Mouse (Mus musculus): ENCODE measurements around the gene Zfp985.
"Not testable (repeated sequence)": the region's sequence is repeated elsewhere in the genome, so short reads cannot be mapped to it uniquely, and the experiment has no call there.

Zfp985 gene

DNA sequence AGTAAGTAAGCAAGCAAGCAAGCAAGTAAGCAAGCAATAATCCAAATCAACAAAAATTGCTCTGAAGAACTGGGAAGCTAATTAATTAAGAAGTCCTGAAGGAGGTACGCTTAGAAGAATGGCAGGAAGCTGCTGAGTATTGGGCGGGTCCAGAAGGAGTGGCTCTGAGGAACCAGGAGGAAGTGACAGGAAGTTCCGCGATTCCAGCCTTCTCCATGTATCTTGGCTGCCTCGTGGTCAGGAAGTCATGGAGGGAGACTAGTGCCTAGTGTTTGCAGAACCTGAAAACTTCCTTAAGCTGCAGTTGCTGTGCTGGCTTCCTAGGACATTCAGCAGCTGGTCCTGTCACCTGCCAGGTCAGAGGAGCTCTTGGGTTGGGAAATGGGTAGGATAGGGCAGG is at the start of gene Zfp985:
Gene Zfp985, plus strand, starts transcription at position 207 of the 400 bp plus-strand sequence.
- not testable (repeated sequence) for DNase-seq (ENCODE audit: low spot score)

- DNase-seq (ENCODE audit: low spot score): no peak
Measured at GRCm38 (mm10) chr4:147509174-147509573, 43.9 kb upstream of the Zfp985 start.

GRCm38 (mm10) chr4:147518981-147519380 is 34.1 kb upstream of the Zfp985 start:
- DNase-seq (ENCODE audit: low spot score): no peak

DNA sequence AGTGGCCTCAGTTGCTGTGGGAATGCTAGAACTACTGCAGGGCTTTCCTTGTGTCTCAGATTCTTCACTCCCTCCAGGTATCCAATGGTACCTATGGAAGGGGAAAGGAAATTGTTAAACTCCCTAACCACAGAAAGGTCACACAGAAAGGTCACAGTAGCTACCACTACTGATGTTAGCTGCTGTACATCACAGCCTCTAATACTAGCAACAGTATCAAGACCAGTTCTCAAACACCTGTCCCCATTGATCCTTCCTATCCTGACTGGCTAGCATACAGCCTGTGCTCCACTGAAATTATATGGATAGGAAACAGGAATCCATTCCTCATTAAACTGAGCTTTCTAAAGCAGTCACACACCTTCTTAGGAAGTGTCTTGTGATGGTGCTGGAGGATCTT is 33.0 kb upstream of the Zfp985 start:
- no peak for DNase-seq (ENCODE audit: low spot score)

GRCm38 (mm10) chr4:147525125-147525524 is 28.0 kb upstream of the Zfp985 start:
- no peak for DNase-seq (ENCODE audit: low spot score)

GRCm38 (mm10) chr4:147530366-147530765 is 22.7 kb upstream of the Zfp985 start:
- DNase-seq (ENCODE audit: low spot score): no peak

GRCm38 (mm10) chr4:147535916-147536315 is 17.2 kb upstream of the Zfp985 start:
- DNase-seq (ENCODE audit: low spot score): not testable (repeated sequence)

DNA sequence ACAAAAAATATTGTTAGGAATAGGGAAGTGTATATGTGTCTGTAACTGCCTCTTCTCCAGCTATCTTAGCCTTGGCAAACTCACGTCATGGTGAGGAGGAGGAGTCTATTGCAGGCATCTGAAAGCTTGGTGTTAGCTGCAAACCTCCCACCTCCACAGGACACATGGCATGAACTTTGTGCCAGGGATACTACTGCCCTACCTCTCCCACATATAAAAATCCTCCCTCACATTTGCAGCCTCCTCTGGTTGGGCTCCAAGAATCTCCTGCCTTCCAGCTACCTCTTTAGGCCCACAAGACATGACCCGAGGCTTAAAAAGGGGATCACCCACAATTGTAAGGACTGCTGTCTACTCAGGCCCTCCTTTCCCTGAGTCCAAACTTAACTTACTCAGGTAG is 15.4 kb upstream of the Zfp985 start:
- DNase-seq (ENCODE audit: low spot score): no peak

DNA sequence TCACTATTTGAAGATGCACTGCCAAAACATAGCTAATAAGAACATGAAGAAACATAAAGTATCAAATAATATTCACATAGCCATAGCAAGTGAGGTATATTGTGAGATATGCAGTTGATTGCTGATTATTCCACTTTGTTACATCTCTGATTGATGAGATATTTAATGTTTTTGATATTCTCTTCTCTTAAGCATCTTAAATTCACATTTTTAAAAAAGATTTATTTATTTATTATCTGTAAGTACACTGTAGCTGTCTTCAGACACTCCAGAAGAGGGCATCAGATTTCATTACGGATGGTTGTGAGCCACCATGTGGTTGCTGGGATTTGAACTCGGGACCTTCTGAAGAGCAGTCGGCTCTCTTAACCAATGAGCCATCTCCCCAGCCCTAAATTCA is 13.2 kb upstream of the Zfp985 start, which contains the start of gene Gm16503:
Gene Gm16503, plus strand, starts transcription at position 301 of the 400 bp plus-strand sequence.
- DNase-seq (ENCODE audit: low spot score): not testable (repeated sequence)

DNA sequence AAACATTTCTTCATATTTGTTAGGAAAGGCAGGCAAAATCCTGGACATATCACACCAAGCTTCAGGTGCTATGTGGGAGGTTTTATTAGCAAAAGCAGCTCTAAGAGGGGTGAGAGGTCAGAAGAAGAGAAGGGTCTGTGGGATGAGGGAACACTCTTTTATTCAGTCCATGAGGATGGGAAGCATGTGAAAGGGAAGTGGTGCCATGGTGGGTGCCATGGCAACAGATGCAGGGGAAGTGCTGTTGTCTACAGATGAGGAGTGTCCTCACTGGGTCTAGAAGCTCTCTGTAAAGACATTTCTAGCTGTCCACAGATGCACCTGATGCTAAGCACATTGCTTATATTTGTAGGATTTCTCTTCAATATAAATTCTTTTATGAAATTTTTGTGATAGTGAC is 12.0 kb upstream of the Zfp985 start:
- no peak for DNase-seq (ENCODE audit: low spot score)

- not testable (repeated sequence) for DNase-seq (ENCODE audit: low spot score)
Measured at GRCm38 (mm10) chr4:147554361-147554760, 1.3 kb downstream of the Zfp985 start.

GRCm38 (mm10) chr4:147556921-147557320 is 3.8 kb downstream of the Zfp985 start:
- DNase-seq (ENCODE audit: low spot score): not testable (repeated sequence)

DNA sequence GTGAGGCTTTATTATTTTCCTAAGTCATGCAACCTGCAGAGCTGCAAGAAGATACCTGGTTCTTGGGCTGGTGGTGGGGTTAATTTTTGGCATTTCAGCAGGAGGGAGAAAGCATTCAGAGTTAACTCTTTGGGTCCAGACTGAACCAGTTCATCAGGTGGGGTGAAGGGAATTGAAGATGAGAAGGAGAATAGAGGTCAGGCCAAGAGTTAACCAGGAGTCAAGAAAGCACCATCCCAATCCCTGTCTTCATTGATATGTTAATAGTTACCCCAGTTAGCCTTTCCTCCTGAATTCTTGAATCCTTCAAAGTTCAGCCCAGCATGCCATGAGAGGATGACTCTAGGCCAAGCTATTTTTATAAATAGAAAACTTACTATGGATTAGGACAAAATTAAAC is 4.9 kb downstream of the Zfp985 start:
- not testable (repeated sequence) for DNase-seq (ENCODE audit: low spot score)

GRCm38 (mm10) chr4:147559096-147559495 is 6.0 kb downstream of the Zfp985 start:
- DNase-seq (ENCODE audit: low spot score): not testable (repeated sequence)

GRCm38 (mm10) chr4:147565426-147566220 is 12.5 kb downstream of the Zfp985 start:
- no peak for DNase-seq (ENCODE audit: low spot score)

GRCm38 (mm10) chr4:147571156-147571555 is 18.1 kb downstream of the Zfp985 start:
- not testable (repeated sequence) for DNase-seq (ENCODE audit: low spot score)

GRCm38 (mm10) chr4:147579371-147579770 is 26.3 kb downstream of the Zfp985 start:
- not testable (repeated sequence) for DNase-seq (ENCODE audit: low spot score)

DNA sequence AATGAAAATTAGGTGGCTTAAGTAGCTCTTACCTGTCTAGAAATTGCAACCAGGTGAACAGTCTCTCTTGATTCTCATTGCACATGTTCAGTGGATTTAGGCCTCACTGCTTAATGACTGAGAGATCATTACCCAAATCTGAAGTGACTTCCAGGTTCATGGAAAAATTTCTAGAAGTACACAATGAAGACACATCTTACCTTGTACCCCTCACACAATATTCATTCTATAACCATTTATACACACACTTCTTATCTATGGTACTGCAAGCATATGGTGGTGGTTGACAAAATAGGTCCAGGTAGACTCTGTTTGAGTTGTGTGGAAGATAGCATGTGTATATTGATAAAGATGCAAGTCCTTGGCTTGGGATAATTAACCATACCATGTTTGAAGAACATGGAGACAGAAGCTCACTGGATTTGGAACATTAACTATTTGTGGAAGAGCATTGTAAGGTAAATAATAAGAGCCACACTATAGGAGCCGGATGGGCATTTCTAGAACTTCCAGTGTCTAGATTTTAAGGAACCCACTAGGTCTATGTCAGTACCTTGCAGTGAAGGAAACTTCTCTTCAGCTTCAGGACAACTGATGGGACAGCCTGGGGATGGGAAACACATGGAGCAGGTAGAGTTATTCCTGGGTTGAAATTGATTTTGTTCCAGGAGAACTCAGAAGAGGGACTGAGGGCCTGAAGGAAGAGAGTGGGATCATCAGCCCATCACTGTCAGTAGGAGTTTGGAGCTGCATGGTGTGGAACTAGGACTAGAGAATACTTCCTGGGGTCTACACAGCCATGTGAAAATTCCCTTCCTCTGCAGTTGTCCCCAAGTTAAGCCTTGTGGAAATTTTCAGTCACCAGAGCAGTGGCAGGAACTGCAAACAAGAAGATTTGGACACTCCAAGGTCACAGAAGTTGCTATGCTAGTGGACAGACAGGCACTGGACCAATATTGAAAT is 33.7 kb downstream of the Zfp985 start:
- DNase-seq (ENCODE audit: low spot score): no peak

GRCm38 (mm10) chr4:147594630-147595029 is 41.6 kb downstream of the Zfp985 start:
- not testable (repeated sequence) for DNase-seq (ENCODE audit: low spot score)

DNA sequence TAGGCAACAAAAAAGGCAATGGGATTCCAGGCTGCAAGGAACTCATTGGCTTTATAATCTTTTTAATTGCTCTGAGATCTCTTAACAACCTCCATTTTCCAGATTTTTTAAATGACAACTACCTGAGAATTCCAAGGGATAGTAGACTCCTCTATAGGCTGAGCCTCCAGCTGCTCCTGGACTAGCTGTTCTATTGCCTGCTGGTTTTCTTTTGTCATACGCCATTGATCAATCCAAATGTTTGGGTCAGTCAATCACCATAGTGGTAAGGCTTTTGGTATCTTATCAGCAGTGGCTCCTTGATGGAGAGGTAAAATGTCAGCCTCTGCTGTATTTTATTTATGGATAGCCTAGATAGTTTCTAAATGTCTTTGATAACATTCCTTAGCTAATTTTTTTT is 44.6 kb downstream of the Zfp985 start:
- DNase-seq (ENCODE audit: low spot score): no peak

- DNase-seq (ENCODE audit: low spot score): no peak
Measured at GRCm38 (mm10) chr4:147598831-147599230, 45.8 kb downstream of the Zfp985 start.

DNA sequence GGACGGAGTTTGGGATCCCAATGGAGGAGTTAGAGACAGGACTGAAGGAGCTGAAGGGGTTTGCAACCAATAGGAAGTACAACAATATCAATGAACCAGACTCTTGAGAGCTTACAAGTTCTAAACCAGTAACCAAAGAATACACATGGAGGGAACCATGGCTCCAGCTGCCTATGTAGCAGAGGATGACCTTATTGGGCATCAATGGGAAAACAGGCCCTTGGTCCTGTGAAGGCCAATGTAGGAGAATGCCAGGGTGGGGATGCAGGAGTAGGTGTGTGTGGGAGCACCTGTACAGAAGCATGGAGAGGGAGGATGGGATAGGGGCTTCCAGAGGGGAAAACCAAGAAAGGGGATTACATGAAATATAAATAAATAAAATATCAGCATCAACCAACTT is 48.8 kb downstream of the Zfp985 start:
- no peak for DNase-seq (ENCODE audit: low spot score)

DNA sequence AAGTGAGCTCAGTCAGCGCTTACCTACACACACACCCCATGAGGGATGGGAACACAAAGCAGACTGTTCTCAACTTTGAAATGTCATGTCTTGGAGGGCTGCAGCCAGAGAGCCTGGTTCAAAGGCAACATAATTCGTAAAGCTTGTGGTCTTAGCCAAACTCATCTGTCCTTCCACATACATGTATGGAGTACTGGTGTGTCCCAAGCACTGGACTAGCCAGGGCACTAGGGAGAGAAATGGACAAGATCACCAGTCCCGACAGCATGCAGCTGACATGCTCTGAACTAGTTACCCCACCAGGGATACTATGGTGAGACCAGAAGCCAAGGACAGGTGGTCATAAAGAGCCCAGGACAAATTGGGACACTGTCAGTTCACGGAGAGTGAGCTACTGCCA is 50.7 kb downstream of the Zfp985 start:
- DNase-seq (ENCODE audit: low spot score): no peak
